Mouse (Mus musculus): ENCODE data around the gene Cpeb3.
"Not testable (repeated sequence)": the region's sequence is repeated elsewhere in the genome, so short reads cannot be mapped to it uniquely, and the experiment has no call there.

Cpeb3 gene

GRCm38 (mm10) chr19:37208176-37208755 is at the start of gene Cpeb3:
Gene Cpeb3, minus strand, starts transcription at chr19:37208601.
- peak; percentile 23 to 42 for DNase-seq

DNA sequence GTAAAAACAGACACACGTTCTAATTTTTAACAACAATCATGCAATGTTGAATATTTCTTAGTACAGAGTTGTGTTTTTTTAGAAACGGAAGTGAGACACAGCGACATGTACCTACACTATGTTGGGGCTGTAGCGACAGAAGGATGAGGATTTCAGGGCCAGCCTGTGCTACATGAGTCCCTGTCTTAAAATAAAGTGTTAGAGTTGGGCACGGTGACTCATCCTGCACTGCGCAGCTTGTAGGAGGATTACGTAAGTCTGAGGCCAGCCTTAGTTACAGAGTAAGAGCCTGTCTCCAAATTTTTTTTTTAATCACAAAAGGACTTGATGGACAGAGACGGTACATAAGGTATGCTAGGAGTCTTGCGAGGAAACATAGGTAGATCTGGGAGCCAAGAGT is 46.9 kb upstream of the Cpeb3 start:
- DNase-seq, result no peak

GRCm38 (mm10) chr19:37252104-37252503 is 43.7 kb upstream of the Cpeb3 start:
- DNase-seq, result no peak

DNA sequence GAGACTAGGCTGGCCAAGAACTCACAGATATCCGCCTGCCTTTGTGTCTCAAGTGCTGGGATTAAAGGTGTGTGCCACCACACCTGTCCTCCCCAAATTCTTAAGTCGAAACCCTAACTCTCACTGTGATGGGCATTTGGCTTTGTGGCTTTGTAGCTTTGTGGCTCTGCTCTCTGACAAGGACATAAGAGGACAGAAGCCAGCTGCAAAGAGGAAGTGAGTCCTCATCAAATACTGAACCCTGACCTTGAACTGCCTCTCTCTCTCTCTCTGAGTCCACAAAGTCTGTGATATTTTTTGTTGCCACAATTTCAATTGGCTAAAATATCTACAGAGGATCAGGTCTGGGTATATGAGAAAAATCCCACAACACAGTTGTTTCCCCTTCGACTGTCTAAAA is 39.8 kb upstream of the Cpeb3 start:
- no peak for DNase-seq

GRCm38 (mm10) chr19:37246859-37247258 is 38.5 kb upstream of the Cpeb3 start:
- DNase-seq, result no peak

DNA sequence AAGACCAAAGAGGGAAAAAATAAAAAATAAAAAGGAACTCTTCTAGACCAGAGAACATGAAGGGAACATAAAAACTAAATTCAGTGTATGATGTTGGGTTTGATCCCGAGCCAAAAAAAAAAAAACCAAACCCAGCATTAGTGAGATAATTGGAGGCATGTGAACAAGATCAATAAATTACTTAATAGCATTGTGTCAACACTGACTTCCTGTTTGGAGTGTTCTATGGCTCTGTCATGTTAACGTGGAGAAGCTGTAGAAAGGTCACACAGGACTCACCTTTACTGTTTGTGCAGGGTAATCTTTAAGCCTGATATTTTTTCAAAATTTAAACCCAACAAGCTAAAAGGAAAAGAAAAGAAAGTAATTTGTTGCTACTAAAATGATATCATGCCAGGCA is 34.3 kb upstream of the Cpeb3 start:
- no peak for DNase-seq

DNA sequence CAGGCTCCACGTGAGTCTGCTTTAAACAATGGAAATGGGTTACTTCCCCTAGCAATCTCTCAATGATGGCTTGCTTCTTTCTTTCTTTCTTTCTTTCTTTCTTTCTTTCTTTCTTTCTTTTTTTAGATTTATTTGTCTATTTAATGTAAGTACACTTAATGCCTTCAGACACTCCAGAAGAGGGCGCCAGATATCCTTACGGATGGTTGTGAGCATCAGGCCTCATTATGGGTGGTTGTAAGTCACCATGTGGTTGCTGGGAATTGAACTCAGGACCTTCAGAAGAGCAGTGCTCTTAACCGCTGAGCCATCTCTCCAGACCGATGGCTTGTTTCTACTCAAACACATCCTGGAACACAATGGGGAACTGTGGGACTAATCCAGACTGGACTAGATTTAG is 32.8 kb upstream of the Cpeb3 start:
- DNase-seq, result no peak

DNA sequence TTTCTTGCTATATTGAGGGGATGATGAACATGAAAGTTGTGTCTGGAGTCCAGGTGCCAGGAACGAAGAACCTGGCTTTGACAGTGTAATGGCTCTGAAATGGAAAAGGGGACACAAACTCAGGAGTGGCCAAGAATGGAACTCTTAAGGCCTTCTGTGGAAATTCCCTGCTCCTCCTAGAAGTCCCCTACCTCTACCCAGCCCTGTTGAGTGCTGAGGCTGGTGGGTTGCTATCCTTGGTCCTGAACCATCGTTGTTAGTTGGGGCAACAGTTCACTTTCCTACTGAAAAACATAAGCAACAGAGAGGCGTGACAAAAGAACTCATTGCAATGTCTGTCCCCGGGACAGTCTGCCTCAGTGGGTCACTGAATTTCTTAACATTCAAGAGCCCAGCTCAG is 30.7 kb upstream of the Cpeb3 start:
- DNase-seq, result no peak

- peak; percentile 36 to 55 for DNase-seq
These were observed 30.2 kb upstream of the Cpeb3 start for GRCm38 (mm10) chr19:37238651-37239050.

DNA sequence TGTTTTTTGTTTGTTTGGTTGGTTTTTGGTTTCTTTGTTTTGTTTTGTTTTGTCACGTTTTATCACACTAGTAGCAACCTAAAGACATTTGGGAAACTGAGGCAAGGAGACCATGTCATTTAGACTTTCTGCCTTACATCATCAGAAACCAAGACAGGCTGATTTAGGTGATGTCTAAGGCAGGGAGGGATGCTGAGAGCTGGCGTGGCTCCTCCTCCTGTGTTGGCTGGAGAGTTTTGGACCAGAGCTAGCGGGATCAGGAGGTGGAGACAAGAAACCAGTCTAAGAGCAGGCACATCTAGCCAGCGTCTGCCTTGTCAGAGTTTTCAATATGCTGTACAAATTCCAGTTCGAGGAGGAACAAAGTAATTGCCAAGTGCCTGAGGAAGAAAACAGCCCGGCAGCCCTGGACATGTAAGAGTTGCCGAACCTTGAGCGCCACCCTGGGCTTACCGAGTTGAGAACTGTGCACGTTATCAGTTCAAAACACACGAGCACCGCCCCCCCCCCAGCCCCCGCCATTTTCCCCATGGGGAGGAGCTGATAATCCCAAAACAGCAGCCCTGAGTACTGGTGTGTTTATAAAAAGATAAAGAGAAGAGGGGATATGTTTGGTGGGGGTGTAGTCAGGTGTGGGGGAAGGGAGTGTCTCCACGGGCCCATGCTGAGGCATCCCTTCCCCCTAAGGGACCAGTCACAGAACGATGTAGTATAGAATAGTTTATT is 29.5 kb upstream of the Cpeb3 start:
- no peak for DNase-seq

GRCm38 (mm10) chr19:37237306-37237705 is 28.9 kb upstream of the Cpeb3 start:
- DNase-seq, result no peak

DNA sequence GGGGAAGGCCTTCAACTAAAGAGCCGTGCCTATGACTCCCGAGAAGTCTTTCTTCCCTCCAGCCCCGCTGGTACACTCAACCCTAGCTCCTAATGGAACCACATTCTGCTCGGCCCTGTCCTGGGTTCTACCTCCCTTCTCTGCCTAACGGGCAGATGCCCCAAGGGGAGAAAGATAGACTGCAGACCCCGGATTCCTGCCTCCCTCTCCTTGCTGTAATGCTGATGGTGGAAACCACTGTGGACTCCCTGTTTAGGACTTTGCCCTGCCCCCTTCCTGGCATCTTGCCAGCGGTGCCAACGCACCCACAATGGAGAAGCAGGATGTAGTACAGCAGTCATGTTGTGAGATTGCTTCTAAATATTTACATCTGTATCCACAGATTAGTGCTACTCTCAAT is 27.4 kb upstream of the Cpeb3 start:
- peak in 1 of 2 experiments; percentile 39 for DNase-seq

- no peak for DNase-seq
These were observed 25.4 kb upstream of the Cpeb3 start for GRCm38 (mm10) chr19:37233561-37234539.

- not testable (repeated sequence) for DNase-seq
These were observed 24.2 kb upstream of the Cpeb3 start for GRCm38 (mm10) chr19:37232598-37232997.

DNA sequence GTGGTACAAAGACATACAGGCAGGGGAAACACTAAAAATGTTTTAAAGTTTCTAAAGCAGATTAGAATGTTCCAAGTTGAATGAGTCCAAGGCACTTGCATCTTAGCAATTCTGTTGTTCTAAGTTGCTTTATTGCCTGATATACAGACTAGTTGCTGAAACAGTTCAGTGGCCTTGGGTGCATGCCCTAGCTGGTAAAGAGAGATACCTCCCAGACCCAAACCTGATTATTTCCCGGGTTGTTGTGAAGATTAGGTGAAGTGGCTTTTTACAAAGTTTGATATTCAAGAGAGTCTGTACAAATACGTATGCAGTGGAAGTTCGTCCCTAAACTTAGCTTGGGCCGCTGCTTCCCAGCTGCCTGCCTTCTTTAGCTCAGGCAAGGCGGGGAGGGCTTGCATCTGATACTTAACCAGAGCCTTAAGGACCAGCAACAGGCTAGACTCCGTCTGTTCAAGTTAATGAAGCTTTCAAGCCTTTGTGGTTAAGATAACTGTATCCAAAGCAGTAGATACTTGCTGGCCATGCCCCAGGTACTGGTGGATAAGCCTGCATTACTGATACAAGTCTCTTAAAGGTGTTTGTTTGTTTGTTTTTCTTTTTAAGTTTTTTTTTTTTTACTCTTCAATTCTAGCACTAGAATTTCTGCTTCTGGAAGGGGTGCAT is 16.9 kb upstream of the Cpeb3 start:
- DNase-seq, result no peak

- no peak for DNase-seq
These were observed 6.3 kb upstream of the Cpeb3 start for GRCm38 (mm10) chr19:37214711-37215110.

DNA sequence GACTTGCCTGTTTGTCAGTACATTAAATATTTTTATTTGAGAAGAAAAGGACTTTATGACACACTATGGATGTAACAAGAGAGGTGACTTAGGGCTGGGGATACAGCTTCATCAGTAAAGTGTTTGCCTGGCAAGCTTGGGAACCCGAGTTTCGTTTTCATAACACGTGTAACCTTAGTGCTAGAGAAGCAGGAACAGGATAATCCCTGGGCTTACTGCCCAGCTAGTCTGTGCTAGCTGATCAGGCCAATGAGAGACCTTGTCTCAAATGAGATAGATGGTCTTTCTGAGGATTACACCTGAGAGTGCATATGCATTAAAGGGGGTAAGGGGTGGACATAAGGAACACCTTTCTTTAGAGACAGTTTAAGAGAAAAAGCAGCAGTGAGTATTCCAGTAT is 3.0 kb upstream of the Cpeb3 start:
- DNase-seq, result no peak

DNA sequence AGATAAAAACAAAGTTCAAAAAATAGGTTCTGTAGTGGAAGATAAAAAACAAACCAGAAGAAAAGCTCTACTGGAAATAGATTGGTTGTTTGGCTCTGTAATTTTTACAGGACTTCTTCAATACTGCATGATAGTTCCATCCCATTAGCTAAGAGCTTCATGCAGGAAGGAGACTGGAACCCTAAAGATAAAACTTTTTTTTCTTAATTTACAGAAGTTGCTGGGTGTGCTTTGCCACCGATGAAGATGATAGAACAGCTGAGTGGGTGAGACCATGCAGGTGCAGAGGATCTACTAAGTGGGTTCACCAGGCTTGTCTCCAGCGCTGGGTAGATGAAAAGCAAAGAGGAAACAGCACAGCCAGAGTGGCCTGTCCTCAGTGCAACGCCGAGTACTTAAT is 2.1 kb upstream of the Cpeb3 start:
- no peak for DNase-seq

- DNase-seq, result no peak
These were observed 1.2 kb upstream of the Cpeb3 start for GRCm38 (mm10) chr19:37209467-37210128.

GRCm38 (mm10) chr19:37208986-37209385 is 585 bp upstream of the Cpeb3 start:
- DNase-seq, result no peak

DNA sequence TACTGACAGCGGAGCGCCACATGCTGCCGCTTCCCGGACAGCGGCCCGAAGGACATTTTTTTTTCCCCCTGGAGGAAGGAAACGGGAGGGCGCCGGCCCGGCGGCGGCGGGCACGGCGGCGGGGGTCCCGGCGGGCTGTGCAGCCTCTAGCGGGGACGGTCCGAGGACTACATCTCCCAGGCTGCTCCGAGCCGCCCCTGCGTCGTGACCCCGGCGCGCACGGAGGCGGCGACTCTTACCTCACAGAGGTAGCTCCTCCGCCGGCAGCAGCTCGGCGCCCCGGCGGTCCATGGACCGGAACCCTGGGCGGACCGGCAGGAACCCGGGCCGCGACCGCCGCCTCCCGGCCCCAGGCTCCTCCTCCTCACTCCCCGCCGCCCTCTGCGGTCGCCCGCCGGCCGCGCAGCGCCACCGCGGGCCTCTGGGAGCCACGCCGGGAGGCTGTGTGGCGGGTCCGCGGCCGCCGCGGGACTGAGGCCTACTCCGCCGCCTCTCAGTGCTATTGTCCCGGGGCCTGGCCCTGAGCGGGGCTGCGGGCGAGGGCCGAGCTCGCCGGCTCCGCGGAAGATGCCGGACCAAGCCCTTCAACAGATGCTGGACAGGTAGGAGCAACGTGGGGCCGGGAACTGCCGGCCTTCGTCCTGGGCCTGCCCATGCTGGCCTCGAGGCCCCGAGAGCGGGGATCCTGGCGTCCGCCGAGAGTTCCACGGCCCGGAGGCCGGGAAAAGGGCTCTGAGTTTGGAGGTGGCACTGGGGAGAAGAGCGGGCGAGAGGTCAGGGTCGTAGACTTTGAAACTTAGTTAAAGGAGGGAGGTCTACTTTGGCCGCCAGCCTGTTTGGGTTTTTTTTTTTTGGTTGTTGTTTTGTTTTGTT is 862 bp downstream of the Cpeb3 start, which contains the start of gene March5:
Gene March5, plus strand, starts transcription at position 241 of the 873 bp plus-strand sequence.
- peak; percentile 92 to 93 for DNase-seq

Data from lung, adult 18-20 months (tissue).